Mouse (Mus musculus) NIH3T3 (cell line): ENCODE data around the gene Mapk7.

Source experiments
- DNase-seq: peaks from one replicate; pipeline ENCODE4 v3.0.0-alpha.2; 2012; ENCODE audit warnings: low read depth

The Mapk7 gene

GRCm38 (mm10) chr11:61490944-61491520 is 3.2 kb downstream of the Mapk7 start:
- DNase-seq: no peak

- DNase-seq: no peak
These were observed 4.3 kb downstream of the Mapk7 start for GRCm38 (mm10) chr11:61489874-61490273.

- no peak for DNase-seq
These were observed 5.1 kb downstream of the Mapk7 start for GRCm38 (mm10) chr11:61489085-61489484.

GRCm38 (mm10) chr11:61487936-61488335 is 6.3 kb downstream of the Mapk7 start:
- no peak for DNase-seq

- DNase-seq: peak; percentile 76
These were observed 6.8 kb downstream of the Mapk7 start for GRCm38 (mm10) chr11:61487401-61487800.

GRCm38 (mm10) chr11:61486458-61487219 is 7.6 kb downstream of the Mapk7 start:
- no peak for DNase-seq

- DNase-seq: no peak
These were observed 8.4 kb downstream of the Mapk7 start for GRCm38 (mm10) chr11:61485541-61486457.

- DNase-seq: peak; percentile 71
These were observed 9.3 kb downstream of the Mapk7 start, which contains the start of gene Mfap4 for GRCm38 (mm10) chr11:61484613-61485540. Mfap4 (plus strand) TSS chr11:61485431.

- no peak for DNase-seq
These were observed 10.0 kb downstream of the Mapk7 start for GRCm38 (mm10) chr11:61484256-61484612.

GRCm38 (mm10) chr11:61483226-61483845 is 10.9 kb downstream of the Mapk7 start:
- DNase-seq: peak; percentile 66

- DNase-seq: no peak
These were observed 12.7 kb downstream of the Mapk7 start for GRCm38 (mm10) chr11:61481239-61482090.

GRCm38 (mm10) chr11:61478788-61479187 is 15.4 kb downstream of the Mapk7 start:
- no peak for DNase-seq

- no peak for DNase-seq
These were observed 16.4 kb downstream of the Mapk7 start for GRCm38 (mm10) chr11:61477566-61478508.

- no peak for DNase-seq
These were observed 17.3 kb downstream of the Mapk7 start for GRCm38 (mm10) chr11:61476786-61477382.

GRCm38 (mm10) chr11:61473630-61474029 is 20.6 kb downstream of the Mapk7 start:
- no peak for DNase-seq

- no peak for DNase-seq
These were observed 23.3 kb downstream of the Mapk7 start for GRCm38 (mm10) chr11:61470880-61471279.

- no peak for DNase-seq
These were observed 24.8 kb downstream of the Mapk7 start for GRCm38 (mm10) chr11:61469317-61469917.

GRCm38 (mm10) chr11:61468534-61468933 is 25.7 kb downstream of the Mapk7 start:
- no peak for DNase-seq
